9 mouse cellular contexts compared by ENCODE assay signal in genomic region chr2:172787203-172787944, GRCm38 (mm10).
A peak's percentile ranks its signal among the peaks of the same experiment; 100 is the strongest.
DNase-seq lines count a peak whose midpoint lies in the region; ATAC-seq lines count a peak whose summit lies in the region.
"Had no signal": no experiment of that assay in that cellular context is flagged by ENCODE, and none has a peak within 500 bp of the region (broad histone marks: within the 10 kb centered on the region; RNA-seq: fewer than 3 reads in every experiment).

No protein-coding gene starts in this region.

- H3K9me3 ChIP-seq in lung, embryonic 15.5 days, result no peaks in the 10 kb centered on the region
- H3K9me3 ChIP-seq in hindbrain, embryonic 10.5 days, result peaks cover 14% of the 10 kb centered on the region
- peaks cover 11% of the 10 kb centered on the region; the same call in 1 of the 2 replicates for H3K9me3 ChIP-seq in liver, embryonic 12.5 days (replicated peaks)
- no peaks in the 10 kb centered on the region for H3K9me3 ChIP-seq in stomach, embryonic 16.5 days (replicated peaks; ENCODE audit: control insufficient read depth, low read length)

- peaks cover 50% of the 10 kb centered on the region for H3K27me3 ChIP-seq in lung, embryonic 15.5 days
- H3K27me3 ChIP-seq in hindbrain, embryonic 10.5 days (ENCODE audit: insufficient read depth, poor library complexity, severe bottlenecking), result peaks cover 67% of the 10 kb centered on the region
- H3K27me3 ChIP-seq in liver, embryonic 12.5 days (replicated peaks), result peaks cover 57% of the 10 kb centered on the region
- H3K27me3 ChIP-seq in stomach, embryonic 16.5 days (ENCODE audit: control insufficient read depth, insufficient read depth, low read length), result peaks cover 11% of the 10 kb centered on the region

- peak overlapping the region; percentile 54 for H3K4me2 ChIP-seq in lung, embryonic 15.5 days
- peak overlapping the region; percentile 37 for H3K4me2 ChIP-seq in liver, embryonic 12.5 days
- peak overlapping the region; percentile 47 for H3K4me2 ChIP-seq in stomach, embryonic 16.5 days (ENCODE audit: low read depth, low read length)

- DNase-seq in lung, postnatal 4 days, result no peak
- no peak for DNase-seq in hindbrain, embryonic 10.5 days (ENCODE audit: low spot score)
- DNase-seq in Muller cell, postnatal 12 days (ENCODE audit: inconsistent ontology term), result no peak
- DNase-seq in spleen, adult 12 weeks (ENCODE audit: low spot score), result no peak
- no peak for DNase-seq in retina, postnatal 1 day
- DNase-seq: gastrocnemius, postnatal 10 days had no signal

- H3K27ac ChIP-seq in lung, embryonic 15.5 days, result no peak overlapping the region
- 0 out of 2 replicates have a peak overlapping the region, but pooled peaks have one; percentile 12 for H3K27ac ChIP-seq in hindbrain, embryonic 10.5 days
- no peak overlapping the region for H3K27ac ChIP-seq in liver, embryonic 12.5 days
- peak overlapping the region; percentile 58 for H3K27ac ChIP-seq in stomach, embryonic 16.5 days (ENCODE audit: low read length)

- ATAC-seq in lung, embryonic 15.5 days (ENCODE audit: borderline replicate concordance, extremely low read depth, low FRiP score, low TSS enrichment), result no peak
- peak; percentile 52; the same call in 1 of the 2 replicates for ATAC-seq in liver, embryonic 12.5 days
- ATAC-seq in stomach, embryonic 16.5 days (ENCODE audit: insufficient read depth, low FRiP score), result peak; percentile 36; the same call in 1 of the 2 replicates

- WGBS in lung, embryonic 15.5 days, result 13% methylated on average over 30 of the region's 30 CpGs
- 31% methylated on average over 30 of the region's 30 CpGs for WGBS in hindbrain, embryonic 10.5 days
- WGBS in liver, embryonic 12.5 days (ENCODE audit: insufficient replicate concordance), result 28% methylated on average over 30 of the region's 30 CpGs
- WGBS in stomach, embryonic 16.5 days, result 19% methylated on average over 30 of the region's 30 CpGs

- no peaks in the 10 kb centered on the region for H3K36me3 ChIP-seq in lung, embryonic 15.5 days
- no peaks in the 10 kb centered on the region for H3K36me3 ChIP-seq in hindbrain, embryonic 10.5 days
- H3K36me3 ChIP-seq in liver, embryonic 12.5 days, result no peaks in the 10 kb centered on the region
- no peaks in the 10 kb centered on the region for H3K36me3 ChIP-seq in stomach, embryonic 16.5 days (ENCODE audit: control insufficient read depth, insufficient read depth, low read length)

- H3K4me3 ChIP-seq in lung, embryonic 15.5 days, result peak overlapping the region; percentile 22
- H3K4me3 ChIP-seq in hindbrain, embryonic 10.5 days, result peak overlapping the region; percentile 33
- H3K4me3 ChIP-seq in liver, embryonic 12.5 days, result no peak overlapping the region
- H3K4me3 ChIP-seq in stomach, embryonic 16.5 days (replicated peaks; ENCODE audit: low read length), result peak overlapping the region; percentile 37

- H3K4me1 ChIP-seq in lung, embryonic 15.5 days, result peaks cover 14% of the 10 kb centered on the region
- H3K4me1 ChIP-seq in hindbrain, embryonic 10.5 days (replicated peaks), result peaks cover 41% of the 10 kb centered on the region
- H3K4me1 ChIP-seq in liver, embryonic 12.5 days, result no peaks in the 10 kb centered on the region
- H3K4me1 ChIP-seq in stomach, embryonic 16.5 days (ENCODE audit: control insufficient read depth, insufficient read depth, low read length), result peaks cover 3% of the 10 kb centered on the region; the same call in 1 of the 2 replicates

- H3K9ac ChIP-seq in lung, embryonic 15.5 days, result no peak overlapping the region
- H3K9ac ChIP-seq in liver, embryonic 12.5 days, result no peak overlapping the region
- H3K9ac ChIP-seq in stomach, embryonic 16.5 days (ENCODE audit: low read length), result peak overlapping the region; percentile 22; the same call in 1 of the 2 replicates

Comparison
In these comparisons a context has a peak if more than half of its experiments do, and no peak if none do; other contexts are left out.
1. H3K27ac ChIP-seq: peak in hindbrain, embryonic 10.5 days (single experiment) and stomach, embryonic 16.5 days (single experiment); none in lung, embryonic 15.5 days (single experiment) and liver, embryonic 12.5 days (single experiment).
2. Peak in every context shown above with its lines, with median percentiles within 50 percentile points of each other: H3K4me2 ChIP-seq.